Mouse (Mus musculus) bone marrow macrophage, adult 2 months (primary cell): ENCODE measurements around the gene Gm20388. TPM values are rescaled to one million over a fixed set of nuclear protein-coding genes. Genes with fewer than 3 reads are reported as not detected.

Source experiments
- H3K27ac ChIP-seq: 2 replicates; pipeline ENCODE4 v1.5.1; 2012; ENCODE audit warnings: low read depth, low read length; ENCODE audit not compliant: insufficient read depth
- H3K4me1 ChIP-seq: 2 replicates; pipeline ENCODE4 v1.6.1; 2012; ENCODE audit warnings: low read length; ENCODE audit not compliant: control insufficient read depth, insufficient read depth
- H3K4me3 ChIP-seq: 2 replicates; pipeline ENCODE4 v1.5.1; 2012; ENCODE audit warnings: mild to moderate bottlenecking, low read length, moderate library complexity; ENCODE audit not compliant: insufficient read depth
- CTCF ChIP-seq: IDR thresholded peaks from 2 replicates; pipeline ENCODE4 v1.5.1; 2012; ENCODE audit warnings: low read depth, mild to moderate bottlenecking, low read length, moderate library complexity
- POLR2A ChIP-seq: IDR thresholded peaks from 2 replicates; pipeline ENCODE4 v1.6.1; 2012; ENCODE audit warnings: mild to moderate bottlenecking, low read depth, low read length, borderline replicate concordance
- polyA plus RNA-seq: library from polyadenylated mRNA; stranded (reverse); fragments of >200 nt; gene quantifications from 2 replicates; pipeline ENCODE4 v1.2.4, GENCODE M21; 2012; ENCODE audit not compliant: missing spikeins, insufficient read depth, insufficient read length

Gm20388 gene
- polyA plus RNA-seq, 1 experiment, result 32.7 TPM

GRCm38 (mm10) chr8:120745226-120745625, 834.6 kb downstream of the Gm20388 start:
- Histone ChIP-seq H3K4me3 (no peak overlapping the region), H3K4me1 (peaks cover 59% of the 10 kb centered on the region), H3K27ac (peak overlapping the region; percentile 91)
- no peak for TF ChIP-seq POLR2A
- no peak for TF ChIP-seq CTCF

GRCm38 (mm10) chr8:120746007-120746701, 835.5 kb downstream of the Gm20388 start:
- Histone ChIP-seq H3K27ac (peak overlapping the region; percentile 91), H3K4me1 (peaks cover 63% of the 10 kb centered on the region), H3K4me3 (no peak overlapping the region)
- no peak for TF ChIP-seq POLR2A
- TF ChIP-seq CTCF, result no peak

GRCm38 (mm10) chr8:120747286-120747685, 836.6 kb downstream of the Gm20388 start:
- Histone ChIP-seq H3K4me3 (no peak overlapping the region), H3K27ac (no peak overlapping the region), H3K4me1 (peaks cover 57% of the 10 kb centered on the region)
- TF ChIP-seq CTCF (no peak), POLR2A (no peak)

- H3K4me1 ChIP-seq, result peaks cover 31% of the 10 kb centered on the region
- no peak overlapping the region for H3K4me3 ChIP-seq
- peak overlapping the region; percentile 40 for H3K27ac ChIP-seq
- TF ChIP-seq POLR2A (no peak), CTCF (no peak)
Observed at GRCm38 (mm10) chr8:120750616-120751015, 840.0 kb downstream of the Gm20388 start.

GRCm38 (mm10) chr8:120751226-120752081, 840.8 kb downstream of the Gm20388 start:
- Histone ChIP-seq H3K4me1 (peaks cover 23% of the 10 kb centered on the region), H3K4me3 (no peak overlapping the region), H3K27ac (no peak overlapping the region)
- TF ChIP-seq CTCF (no peak), POLR2A (no peak)

GRCm38 (mm10) chr8:120752082-120752452, 841.4 kb downstream of the Gm20388 start:
- H3K4me3 ChIP-seq, result no peak overlapping the region
- no peak for TF ChIP-seq POLR2A
- TF ChIP-seq CTCF, result no peak
- H3K27ac ChIP-seq, result no peak overlapping the region
- H3K4me1 ChIP-seq, result peaks cover 20% of the 10 kb centered on the region

- H3K27ac ChIP-seq, result no peak overlapping the region
- no peak overlapping the region for H3K4me3 ChIP-seq
- TF ChIP-seq POLR2A, result no peak
- no peak for TF ChIP-seq CTCF
- peaks cover 14% of the 10 kb centered on the region for H3K4me1 ChIP-seq
Observed at GRCm38 (mm10) chr8:120753476-120753875, 842.8 kb downstream of the Gm20388 start.

GRCm38 (mm10) chr8:120755306-120756297, 845.0 kb downstream of the Gm20388 start:
- Histone ChIP-seq H3K27ac (no peak overlapping the region), H3K4me3 (no peak overlapping the region), H3K4me1 (peaks cover 19% of the 10 kb centered on the region)
- TF ChIP-seq POLR2A (no peak), CTCF (no peak)

- no peak for TF ChIP-seq CTCF
- TF ChIP-seq POLR2A, result no peak
- Histone ChIP-seq H3K27ac (no peak overlapping the region), H3K4me1 (peaks cover 18% of the 10 kb centered on the region), H3K4me3 (no peak overlapping the region)
Observed at GRCm38 (mm10) chr8:120758005-120758404, 847.4 kb downstream of the Gm20388 start.

- H3K4me1 ChIP-seq, result peaks cover 29% of the 10 kb centered on the region
- no peak overlapping the region for H3K27ac ChIP-seq
Observed at GRCm38 (mm10) chr8:120759847-120760246, 849.2 kb downstream of the Gm20388 start.

More at GRCm38 (mm10) chr8:120759847-120760246, 849.2 kb downstream of the Gm20388 start:
- TF ChIP-seq POLR2A (no peak), CTCF (no peak)
- no peak overlapping the region for H3K4me3 ChIP-seq
